Mouse (Mus musculus): ENCODE data around the gene Vmn1r180. TPM values are rescaled to one million over a fixed set of nuclear protein-coding genes. Genes with fewer than 3 reads are reported as not detected.
"Not testable (repeated sequence)": the region's sequence is repeated elsewhere in the genome, so short reads cannot be mapped to it uniquely, and the experiment has no call there.

Vmn1r180 gene
- not detected in 2 replicates for polyA plus RNA-seq (2012)

DNA sequence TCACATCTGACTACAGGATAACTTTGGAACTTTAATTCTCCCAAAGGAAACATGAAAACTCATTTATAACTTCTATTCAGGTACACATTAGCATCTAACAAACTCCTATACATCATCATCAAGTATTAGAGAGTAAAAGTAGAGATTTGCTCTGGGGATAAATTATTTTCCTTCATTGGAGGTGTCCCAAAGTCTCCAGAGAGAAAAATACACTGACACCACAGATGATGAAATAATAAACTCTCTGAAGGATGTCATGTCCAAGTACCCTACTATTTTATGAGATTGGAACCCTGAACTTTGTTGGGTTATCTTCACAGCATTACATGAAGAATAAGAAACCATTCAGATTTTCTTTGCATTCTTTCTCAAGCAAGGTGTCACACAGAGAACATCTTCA lies at the start of gene Vmn1r180:
Gene Vmn1r180 (plus strand): TSS at position 301 of the 400 bp plus-strand sequence.
- TF ChIP-seq GATA1 (IDR thresholded peaks at IDR 0.05; ENCODE audit: low read length) = no peak

DNA sequence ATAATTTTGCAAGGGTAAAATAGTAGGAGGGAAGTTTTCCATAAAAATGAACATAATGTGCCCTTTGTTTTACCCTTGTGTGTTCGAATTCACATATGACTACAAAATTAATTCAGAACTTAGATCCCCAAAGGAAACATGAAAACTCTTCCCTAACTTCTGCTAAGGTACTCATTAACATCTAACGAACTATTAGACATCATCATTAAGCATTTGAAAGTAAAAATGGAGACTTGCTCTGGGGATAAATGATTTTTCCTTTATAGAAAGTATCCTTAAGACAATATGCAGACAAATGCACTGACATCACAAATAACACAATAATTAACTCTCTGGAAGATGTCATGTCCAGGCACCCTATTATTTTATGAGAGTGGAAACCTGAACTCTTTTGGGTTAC lies 23.8 kb upstream of the Vmn1r180 start, which contains the start of gene Vmn1r179:
Gene Vmn1r179 (plus strand): TSS at position 301 of the 400 bp plus-strand sequence.
- no peak for TF ChIP-seq GATA1 (IDR thresholded peaks at IDR 0.05; ENCODE audit: low read length)

DNA sequence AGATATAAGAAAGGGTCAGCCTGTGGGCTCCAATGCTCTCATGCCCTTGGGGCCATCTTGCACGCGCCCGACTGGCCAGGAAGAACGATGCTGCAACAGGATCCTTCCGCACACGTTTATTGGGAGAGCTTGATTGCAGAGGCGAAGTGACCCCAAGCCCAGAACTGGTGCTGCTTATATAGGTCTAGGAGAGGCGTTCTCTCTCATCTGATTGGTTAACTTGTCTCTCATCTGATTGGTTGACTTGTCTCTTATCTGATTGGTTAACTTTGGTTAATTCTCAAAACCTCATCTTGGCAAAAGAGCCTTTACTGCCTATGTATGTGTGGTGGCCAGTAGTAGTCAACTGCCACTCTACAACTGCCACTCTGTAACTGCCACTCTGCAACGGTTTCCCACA lies 23.9 kb downstream of the Vmn1r180 start, which contains the start of gene Vmn1r181:
Gene Vmn1r181 (plus strand): TSS at position 301 of the 400 bp plus-strand sequence.
- TF ChIP-seq GATA1 (IDR thresholded peaks at IDR 0.05; ENCODE audit: low read length) = not testable (repeated sequence)

DNA sequence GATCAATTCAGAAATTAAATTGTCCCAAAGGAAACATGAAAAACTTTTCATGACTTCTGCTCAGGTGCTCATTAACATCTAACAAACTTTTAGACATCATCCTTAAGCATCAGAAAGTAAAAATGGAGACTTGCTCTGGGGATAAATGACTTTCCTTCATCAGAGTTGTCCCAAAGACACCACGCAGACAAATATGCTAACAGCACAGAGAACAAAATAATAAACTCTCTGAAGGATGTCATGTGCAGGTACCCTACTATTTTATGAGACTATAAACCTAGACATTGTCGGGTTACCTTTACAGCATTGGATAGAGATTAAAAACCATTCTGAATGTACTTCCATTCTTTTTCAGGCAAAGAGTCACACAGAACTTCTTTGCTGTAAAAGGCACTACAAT lies 51.0 kb downstream of the Vmn1r180 start, which contains the start of gene V1rd19:
Gene V1rd19 (plus strand): TSS at position 301 of the 400 bp plus-strand sequence.
- no peak for TF ChIP-seq GATA1 (IDR thresholded peaks at IDR 0.05; ENCODE audit: low read length)

Other genes with a start within 250 kb of the Vmn1r180 start
- not detected in 2 replicates for gene Vmn1r173, start 249.9 kb upstream of the Vmn1r180 start, polyA plus RNA-seq (2012)
- not detected in 2 replicates for gene Vmn1r174, start 198.4 kb upstream of the Vmn1r180 start, polyA plus RNA-seq (2012)
- gene Vmn1r175, start 140.0 kb upstream of the Vmn1r180 start, polyA plus RNA-seq (2012) = not detected in 2 replicates
- not detected in 2 replicates for gene Vmn1r176, start 113.3 kb upstream of the Vmn1r180 start, polyA plus RNA-seq (2012)
- not detected in 2 replicates for gene Vmn1r177, start 84.2 kb upstream of the Vmn1r180 start, polyA plus RNA-seq (2012)
- gene Vmn1r178, start 58.6 kb upstream of the Vmn1r180 start, polyA plus RNA-seq (2012) = not detected in 2 replicates
- gene Vmn1r179, start 23.7 kb upstream of the Vmn1r180 start, polyA plus RNA-seq (2012) = not detected in 2 replicates
- gene Vmn1r181, start 24.0 kb downstream of the Vmn1r180 start, polyA plus RNA-seq (2012) = not detected in 2 replicates
- gene V1rd19, start 51.1 kb downstream of the Vmn1r180 start, polyA plus RNA-seq (2012) = not detected in 2 replicates
- gene Vmn1r183, start 102.6 kb downstream of the Vmn1r180 start, polyA plus RNA-seq (2012) = not detected in 2 replicates
- 12.0 and 14.5 TPM in 2 replicates for gene Zfp180, start 131.3 kb downstream of the Vmn1r180 start, polyA plus RNA-seq (2012)
- 0.05 TPM in 2 replicates for gene Zfp112, start 161.7 kb downstream of the Vmn1r180 start, polyA plus RNA-seq (2012)
- gene Zfp235, start 183.5 kb downstream of the Vmn1r180 start, polyA plus RNA-seq (2012) = 3.2 and 3.6 TPM in 2 replicates
- not detected in 2 replicates for gene Zfp114, start 224.4 kb downstream of the Vmn1r180 start, polyA plus RNA-seq (2012)

Data from G1E-ER4 (cell line).